Mouse (Mus musculus) brain, embryonic 14.5 days (tissue): Measurements from ENCODE around the gene Ccrl2. TPM values are rescaled to one million over a fixed set of nuclear protein-coding genes. Genes with fewer than 3 reads are reported as not detected.

Experiments
- DNase-seq: peaks from one replicate; pipeline ENCODE4 v3.0.0-alpha.2; 2011; ENCODE audit warnings: low read depth
- CTCF ChIP-seq: fragments of 200-500 bp; IDR thresholded peaks from 2 replicates; pipeline ENCODE4 v1.5.1; 2012; ENCODE audit warnings: inconsistent platforms, mild to moderate bottlenecking, moderate library complexity, borderline replicate concordance; ENCODE audit not compliant: insufficient read depth, insufficient read length; ENCODE audit errors: extremely low read depth
- POLR2A ChIP-seq: fragments of 200-500 bp; IDR thresholded peaks from 2 replicates; pipeline ENCODE4 v1.6.1; 2012; ENCODE audit warnings: mild to moderate bottlenecking, inconsistent platforms, borderline replicate concordance; ENCODE audit not compliant: poor library complexity, insufficient read depth, insufficient read length, severe bottlenecking; ENCODE audit errors: extremely low read depth
- polyA plus RNA-seq: library from polyadenylated mRNA; depleted of rRNA; stranded (reverse); fragments of >200 nt; gene quantifications from 2 replicates; pipeline ENCODE4 v1.2.3, GENCODE M21; 2012; rRNA removed

The Ccrl2 gene
- 1.1 TPM in 2 replicates for polyA plus RNA-seq

GRCm38 (mm10) chr9:111056798-111057543 is at the start of gene Ccrl2:
Ccrl2 (minus strand) TSS chr9:111057519.
- no peak for DNase-seq
- TF ChIP-seq CTCF (no peak), POLR2A (no peak)

- no peak for TF ChIP-seq POLR2A
- TF ChIP-seq CTCF, result no peak
- DNase-seq, result no peak
These were observed 46.6 kb upstream of the Ccrl2 start for GRCm38 (mm10) chr9:111103893-111104292.

GRCm38 (mm10) chr9:111103293-111103692 is 46.0 kb upstream of the Ccrl2 start:
- no peak for TF ChIP-seq CTCF
- no peak for TF ChIP-seq POLR2A
- DNase-seq, result no peak

GRCm38 (mm10) chr9:111100406-111100805 is 43.1 kb upstream of the Ccrl2 start:
- no peak for TF ChIP-seq CTCF
- no peak for TF ChIP-seq POLR2A
- DNase-seq, result no peak

- TF ChIP-seq CTCF (no peak), POLR2A (no peak)
- no peak for DNase-seq
These were observed 40.2 kb upstream of the Ccrl2 start for GRCm38 (mm10) chr9:111097543-111097942.

GRCm38 (mm10) chr9:111096419-111097326 is 39.4 kb upstream of the Ccrl2 start:
- TF ChIP-seq CTCF (no peak), POLR2A (no peak)
- no peak for DNase-seq

GRCm38 (mm10) chr9:111095710-111096109 is 38.4 kb upstream of the Ccrl2 start:
- TF ChIP-seq POLR2A (no peak), CTCF (no peak)
- DNase-seq, result no peak

GRCm38 (mm10) chr9:111094626-111095025 is 37.3 kb upstream of the Ccrl2 start:
- DNase-seq, result no peak
- TF ChIP-seq CTCF, result no peak
- no peak for TF ChIP-seq POLR2A

GRCm38 (mm10) chr9:111093094-111093493 is 35.8 kb upstream of the Ccrl2 start:
- TF ChIP-seq POLR2A (no peak), CTCF (peak; percentile 91)
- peak; percentile 70 for DNase-seq

- TF ChIP-seq POLR2A (no peak), CTCF (no peak)
- DNase-seq, result peak; percentile 64
These were observed 35.3 kb upstream of the Ccrl2 start for GRCm38 (mm10) chr9:111092657-111093056.

GRCm38 (mm10) chr9:111088886-111089285 is 31.6 kb upstream of the Ccrl2 start:
- DNase-seq, result peak; percentile 29
- no peak for TF ChIP-seq POLR2A
- TF ChIP-seq CTCF, result no peak

- DNase-seq, result no peak
- TF ChIP-seq POLR2A (no peak), CTCF (no peak)
These were observed 30.6 kb upstream of the Ccrl2 start for GRCm38 (mm10) chr9:111087960-111088359.
